Mouse (Mus musculus): ENCODE data around the gene Tph2. TPM values are rescaled to one million over a fixed set of nuclear protein-coding genes. Genes with fewer than 3 reads are reported as not detected.

Gene Tph2
- polyA plus RNA-seq, 1 experiment from 2014 or later, result not detected

GRCm38 (mm10) chr10:115063936-115064335, 120.9 kb downstream of the Tph2 start:
- Histone ChIP-seq H3K4me2 (no peak overlapping the region), H3K4me1 (no peaks in the 10 kb centered on the region), H3K9me3 (0 out of 2 replicates have a peak, but pooled peaks cover 2% of the 10 kb centered on the region), H3K27ac (replicated peaks) (no peak overlapping the region), H3K9ac (no peak overlapping the region), H3K27me3 (replicated peaks) (no peaks in the 10 kb centered on the region), H3K4me3 (no peak overlapping the region), H3K36me3 (no peaks in the 10 kb centered on the region)
- ATAC-seq (ENCODE audit: extremely low read depth, insufficient number of reproducible peaks, low FRiP score, low TSS enrichment), result no peak
- WGBS, result 79% methylated on average over 7 of the region's 7 CpGs

GRCm38 (mm10) chr10:115061498-115061897, 123.3 kb downstream of the Tph2 start:
- no peak for ATAC-seq (ENCODE audit: extremely low read depth, insufficient number of reproducible peaks, low FRiP score, low TSS enrichment)
- Histone ChIP-seq H3K27ac (replicated peaks) (no peak overlapping the region), H3K4me3 (no peak overlapping the region), H3K27me3 (replicated peaks) (no peaks in the 10 kb centered on the region), H3K4me1 (no peaks in the 10 kb centered on the region), H3K9me3 (0 out of 2 replicates have a peak, but pooled peaks cover 2% of the 10 kb centered on the region), H3K9ac (no peak overlapping the region), H3K4me2 (no peak overlapping the region), H3K36me3 (no peaks in the 10 kb centered on the region)
- 56% methylated on average over 2 of the region's 2 CpGs for WGBS

- H3K36me3 ChIP-seq, result no peaks in the 10 kb centered on the region
- H3K4me2 ChIP-seq, result no peak overlapping the region
- H3K27me3 ChIP-seq (replicated peaks), result no peaks in the 10 kb centered on the region
- WGBS, result 73% methylated on average over 7 of the region's 7 CpGs
- no peak overlapping the region for H3K27ac ChIP-seq (replicated peaks)
- H3K9ac ChIP-seq, result no peak overlapping the region
- H3K4me3 ChIP-seq, result no peak overlapping the region
- H3K4me1 ChIP-seq, result no peaks in the 10 kb centered on the region
- 0 out of 2 replicates have a peak, but pooled peaks cover 2% of the 10 kb centered on the region for H3K9me3 ChIP-seq
- no peak for ATAC-seq (ENCODE audit: extremely low read depth, insufficient number of reproducible peaks, low FRiP score, low TSS enrichment)
Measured at GRCm38 (mm10) chr10:115060759-115061158, 124.1 kb downstream of the Tph2 start.

- Histone ChIP-seq H3K9me3 (no peaks in the 10 kb centered on the region; the same call in 1 of the 2 replicates), H3K27me3 (replicated peaks) (no peaks in the 10 kb centered on the region), H3K27ac (replicated peaks) (no peak overlapping the region), H3K4me2 (no peak overlapping the region), H3K9ac (no peak overlapping the region), H3K36me3 (no peaks in the 10 kb centered on the region), H3K4me1 (no peaks in the 10 kb centered on the region), H3K4me3 (no peak overlapping the region)
- no peak for ATAC-seq (ENCODE audit: extremely low read depth, insufficient number of reproducible peaks, low FRiP score, low TSS enrichment)
- WGBS, result 46% methylated on average over 4 of the region's 4 CpGs
Measured at GRCm38 (mm10) chr10:115051602-115052001, 133.2 kb downstream of the Tph2 start.

- H3K4me3 ChIP-seq, result no peak overlapping the region
- no peaks in the 10 kb centered on the region for H3K4me1 ChIP-seq
- H3K9me3 ChIP-seq, result no peaks in the 10 kb centered on the region; the same call in 1 of the 2 replicates
- no peak overlapping the region for H3K4me2 ChIP-seq
- H3K27ac ChIP-seq (replicated peaks), result no peak overlapping the region
- no peaks in the 10 kb centered on the region for H3K27me3 ChIP-seq (replicated peaks)
- no peak for ATAC-seq (ENCODE audit: extremely low read depth, insufficient number of reproducible peaks, low FRiP score, low TSS enrichment)
- 78% methylated on average over 12 of the region's 12 CpGs for WGBS
- H3K36me3 ChIP-seq, result no peaks in the 10 kb centered on the region
- H3K9ac ChIP-seq, result no peak overlapping the region
Measured at GRCm38 (mm10) chr10:115050674-115051073, 134.1 kb downstream of the Tph2 start.

- Histone ChIP-seq H3K36me3 (no peaks in the 10 kb centered on the region), H3K4me2 (no peak overlapping the region), H3K27me3 (replicated peaks) (no peaks in the 10 kb centered on the region), H3K9ac (no peak overlapping the region), H3K4me1 (no peaks in the 10 kb centered on the region), H3K4me3 (no peak overlapping the region), H3K9me3 (no peaks in the 10 kb centered on the region; the same call in 1 of the 2 replicates), H3K27ac (replicated peaks) (no peak overlapping the region)
- WGBS, result 61% methylated on average over 8 of the region's 8 CpGs
- ATAC-seq (ENCODE audit: extremely low read depth, insufficient number of reproducible peaks, low FRiP score, low TSS enrichment), result no peak
Measured at GRCm38 (mm10) chr10:115050178-115050577, 134.6 kb downstream of the Tph2 start.

- no peak for ATAC-seq (ENCODE audit: extremely low read depth, insufficient number of reproducible peaks, low FRiP score, low TSS enrichment)
- Histone ChIP-seq H3K4me2 (no peak overlapping the region), H3K9ac (no peak overlapping the region), H3K4me1 (no peaks in the 10 kb centered on the region), H3K4me3 (no peak overlapping the region), H3K36me3 (no peaks in the 10 kb centered on the region), H3K27ac (replicated peaks) (no peak overlapping the region), H3K9me3 (no peaks in the 10 kb centered on the region; the same call in 1 of the 2 replicates), H3K27me3 (replicated peaks) (no peaks in the 10 kb centered on the region)
- WGBS, result 72% methylated on average over 2 of the region's 2 CpGs
Measured at GRCm38 (mm10) chr10:115048565-115048964, 136.3 kb downstream of the Tph2 start.

- Histone ChIP-seq H3K36me3 (no peaks in the 10 kb centered on the region), H3K27me3 (replicated peaks) (no peaks in the 10 kb centered on the region), H3K4me2 (no peak overlapping the region), H3K27ac (replicated peaks) (no peak overlapping the region), H3K4me1 (no peaks in the 10 kb centered on the region), H3K9me3 (no peaks in the 10 kb centered on the region), H3K9ac (no peak overlapping the region), H3K4me3 (no peak overlapping the region)
- ATAC-seq (ENCODE audit: extremely low read depth, insufficient number of reproducible peaks, low FRiP score, low TSS enrichment), result no peak
- WGBS, result 80% methylated on average over 9 of the region's 9 CpGs
Measured at GRCm38 (mm10) chr10:115035748-115036147, 149.1 kb downstream of the Tph2 start.

Other genes with a start within 250 kb of the Tph2 start
- gene Tbc1d15, start 66.4 kb upstream of the Tph2 start, polyA plus RNA-seq (2015; fragmentation: Nextera tagmentation; extraction: Ambion mirVana), result 29.2 and 30.8 TPM in 2 replicates
- 4.6 and 5.0 TPM in 2 replicates for gene Rab21, start 130.6 kb upstream of the Tph2 start, polyA plus RNA-seq (2015; fragmentation: Nextera tagmentation; extraction: Ambion mirVana)
- 20.3 and 20.5 TPM in 2 replicates for gene Tmem19, start 177.5 kb upstream of the Tph2 start, polyA plus RNA-seq (2015; fragmentation: Nextera tagmentation; extraction: Ambion mirVana)
- gene Thap2, start 199.4 kb upstream of the Tph2 start, polyA plus RNA-seq (2015; fragmentation: Nextera tagmentation; extraction: Ambion mirVana), result 13.5 and 15.2 TPM in 2 replicates
- 10.8 and 12.3 TPM in 2 replicates for gene Zfc3h1, start 199.9 kb upstream of the Tph2 start, polyA plus RNA-seq (2015; fragmentation: Nextera tagmentation; extraction: Ambion mirVana)